Mouse (Mus musculus) thymus, adult 2 months (tissue): ENCODE results near the gene Mrrf.

Experiments used
- CTCF ChIP-seq: fragments of 200-500 bp; IDR thresholded peaks from 2 replicates; pipeline ENCODE4 v1.5.1; 2012; ENCODE audit warnings: mild to moderate bottlenecking, control low read depth, low read length, moderate library complexity, borderline replicate concordance; ENCODE audit not compliant: control insufficient read depth, poor library complexity, insufficient read depth; ENCODE audit errors: extremely low read depth
- POLR2A ChIP-seq: fragments of 200-500 bp; IDR thresholded peaks from 2 replicates; pipeline ENCODE4 v1.6.1; 2012; ENCODE audit warnings: mild to moderate bottlenecking, low read length, control low read depth, moderate library complexity; ENCODE audit not compliant: control insufficient read depth, poor library complexity, insufficient read depth; ENCODE audit errors: extremely low read depth

- TF ChIP-seq CTCF (no peak), POLR2A (no peak)
Observed at GRCm38 (mm10) chr2:36198882-36199262, 62.7 kb downstream of the Mrrf start.
